In genomic region chr8:57328161-57328920, GRCm38 (mm10) we compare ENCODE assay signal across 8 mouse cellular contexts. TPM values are rescaled to one million over a fixed set of nuclear protein-coding genes. Genes with fewer than 3 reads are reported as not detected.
DNase-seq lines count a peak whose midpoint lies in the region; ATAC-seq and TF ChIP-seq lines count a peak whose summit lies in the region.

No protein-coding gene starts in this region.

- TF ChIP-seq CTCF in kidney, postnatal 0 days (IDR thresholded peaks at IDR 0.05; ENCODE audit: low read depth), result no peak

- H3K9me3 ChIP-seq in kidney, postnatal 0 days (replicated peaks; ENCODE audit: low read length), result no peaks in the 10 kb centered on the region

- WGBS in kidney, postnatal 0 days, result under 1% methylated on average over 42 of the region's 42 CpGs

- H3K9ac ChIP-seq in kidney, postnatal 0 days (ENCODE audit: low read depth, low read length), result no peak overlapping the region

- DNase-seq in ES-CJ7 (ENCODE audit: low read depth, low spot score), result peak; percentile 64
- DNase-seq in embryo, embryonic 10.5 days (ENCODE audit: low spot score), result peak; percentile 88
- peak; percentile 90 to 91 for DNase-seq in heart, adult 18-20 months
- DNase-seq in kidney, postnatal 0 days (ENCODE audit: low spot score), result peak; percentile 60
- peak; percentile 90 for DNase-seq in mesoderm, embryonic 11.5 days (ENCODE audit: low read depth, low spot score)
- no peak for DNase-seq in spleen, postnatal 10 days (ENCODE audit: low spot score in 2 of 2)
- DNase-seq in cerebellum, adult 8-10 months, result no peak

- H3K36me3 ChIP-seq in kidney, postnatal 0 days (ENCODE audit: insufficient read depth, low read length), result no peaks in the 10 kb centered on the region

- peaks cover 92% of the 10 kb centered on the region for H3K27me3 ChIP-seq in kidney, postnatal 0 days (ENCODE audit: insufficient read depth, low read length)

- peak overlapping the region; percentile 18 for H3K4me3 ChIP-seq in kidney, postnatal 0 days (replicated peaks; ENCODE audit: low read depth, low read length)

- no peak overlapping the region for H3K27ac ChIP-seq in kidney, postnatal 0 days

- no peaks in the 10 kb centered on the region for H3K4me1 ChIP-seq in kidney, postnatal 0 days (replicated peaks; ENCODE audit: insufficient read depth, low read length)

- ATAC-seq in kidney, postnatal 0 days (replicated peaks; ENCODE audit: low FRiP score, low read depth), result peak; percentile 44; the same call in 1 of the 2 replicates
- ATAC-seq in activated CD4-positive, CD25-positive, alpha-beta regulatory T cell, adult 4 months, result no peak

- peak overlapping the region; percentile 48 for H3K4me2 ChIP-seq in kidney, postnatal 0 days (ENCODE audit: low read length)

RNA-seq across cellular contexts. Expression of gene Hand2, which starts 7.6 kb away (rescaled TPM):
- 10 to 100 TPM; 76.2 to 83.1 TPM for total RNA-seq in heart, adult 18-20 months (2021)
- not detected in 2 replicates for polyA plus RNA-seq in kidney, postnatal 0 days (2015; fragmentation: Nextera tagmentation; extraction: Ambion mirVana)
- not detected for polyA plus RNA-seq in activated CD4-positive, CD25-positive, alpha-beta regulatory T cell, adult 4 months (2017; shearing (Covaris generic))

Comparison
In these comparisons a context has a peak if more than half of its experiments do, and no peak if none do; other contexts are left out.
1. DNase-seq: peak in ES-CJ7 (single experiment), embryo, embryonic 10.5 days (single experiment), heart, adult 18-20 months (2 of 2), kidney, postnatal 0 days (single experiment) and mesoderm, embryonic 11.5 days (single experiment); none in spleen, postnatal 10 days (0 of 2) and cerebellum, adult 8-10 months (single experiment).